Mouse (Mus musculus) brain, adult 10 weeks (tissue): ENCODE results near the gene Cyp3a11. TPM values are rescaled to one million over a fixed set of nuclear protein-coding genes. Genes with fewer than 3 reads are reported as not detected.

Experiments used
- polyA plus RNA-seq: library from polyadenylated mRNA; stranded (reverse); fragments of 350-450 nt; fragmentation: Illumina TruSeq; extraction: RNeasy Lipid Tissue Mini Kit (QIAGEN cat#74804); gene quantifications from one replicate; pipeline ENCODE4 v1.2.3, GENCODE M21; 2015; ENCODE audit warnings: low read depth, low replicate concordance

Cyp3a11 gene
- polyA plus RNA-seq, result 1.2 TPM

DNA sequence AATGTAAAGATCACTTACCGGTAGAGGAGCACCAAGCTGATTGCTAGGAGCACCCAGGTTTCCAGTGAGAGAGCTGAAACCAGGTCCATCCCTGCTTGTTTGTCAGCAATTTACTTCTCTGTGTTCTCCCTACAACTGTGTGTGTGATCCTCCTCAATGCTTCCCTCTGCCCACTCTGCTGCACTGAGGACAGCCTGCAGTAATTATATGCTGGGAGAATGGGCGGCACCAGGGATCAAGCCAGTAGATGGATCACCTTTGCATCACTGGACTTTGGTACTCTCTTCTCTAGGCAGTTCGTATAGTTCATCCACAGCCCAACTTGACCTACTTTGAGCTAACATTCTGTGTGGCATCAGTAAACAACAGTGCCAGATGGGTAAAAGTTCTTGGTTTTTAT is at the start of gene Cyp3a11:
Cyp3a11 (minus strand) TSS at position 277 of the 400 bp plus-strand sequence.

DNA sequence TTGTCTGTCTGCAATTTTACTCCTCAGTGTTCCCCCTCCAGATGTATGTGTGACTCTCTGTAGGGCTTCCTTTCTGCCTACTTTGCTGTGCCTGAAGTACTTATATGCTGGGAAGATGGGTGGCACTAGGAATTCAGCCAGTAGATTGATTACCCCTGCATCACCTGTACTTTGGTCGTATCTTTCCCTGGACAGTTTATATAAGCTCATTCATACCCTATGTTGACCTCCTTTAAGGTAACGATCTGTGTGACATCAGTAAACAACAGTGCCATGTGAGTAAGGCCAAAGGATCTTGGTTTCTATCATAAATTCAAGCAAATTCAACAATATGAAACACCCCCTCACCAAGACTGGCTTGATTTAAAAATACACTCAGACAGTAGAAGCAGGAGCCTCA is 74.0 kb downstream of the Cyp3a11 start, which contains the start of gene Cyp3a44:
Cyp3a44 (minus strand) TSS at position 79 of the 400 bp plus-strand sequence.

Other genes starting within 250 kb of the Cyp3a11 start
- gene Cyp3a41a, start 159.8 kb downstream of the Cyp3a11 start, polyA plus RNA-seq, result not detected
- not detected for gene Cyp3a44, start 74.1 kb downstream of the Cyp3a11 start, polyA plus RNA-seq
- not detected for gene Cyp3a25, start 129.7 kb upstream of the Cyp3a11 start, polyA plus RNA-seq
- gene Cyp3a59, start 199.3 kb upstream of the Cyp3a11 start, polyA plus RNA-seq, result not detected